Mouse (Mus musculus): ENCODE data around the gene Sugp1.
"Not testable (repeated sequence)": the region's sequence is repeated elsewhere in the genome, so short reads cannot be mapped to it uniquely, and the experiment has no call there.

Gene Sugp1

DNA sequence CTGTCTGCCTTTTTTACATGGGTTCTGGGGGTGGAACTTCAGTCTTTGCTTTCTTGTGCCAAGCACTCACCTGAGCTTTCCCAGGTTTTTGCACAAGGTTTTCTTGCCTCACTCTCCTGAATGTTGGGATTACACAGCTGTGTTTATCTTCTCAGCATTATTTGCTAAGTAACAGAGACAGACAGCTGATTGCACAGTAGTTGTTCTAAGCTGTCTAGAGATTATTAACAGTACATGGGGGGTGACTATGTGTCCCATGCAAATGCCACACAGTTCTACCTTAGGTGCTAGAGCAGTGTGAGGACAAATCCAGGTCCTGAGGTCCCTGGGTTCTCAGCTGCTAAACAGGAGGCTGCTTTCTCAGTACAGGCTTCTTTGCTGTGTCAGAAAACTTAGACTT, 7.0 kb downstream of the Sugp1 start:
- no peak for DNase-seq (ENCODE audit: low spot score)

DNA sequence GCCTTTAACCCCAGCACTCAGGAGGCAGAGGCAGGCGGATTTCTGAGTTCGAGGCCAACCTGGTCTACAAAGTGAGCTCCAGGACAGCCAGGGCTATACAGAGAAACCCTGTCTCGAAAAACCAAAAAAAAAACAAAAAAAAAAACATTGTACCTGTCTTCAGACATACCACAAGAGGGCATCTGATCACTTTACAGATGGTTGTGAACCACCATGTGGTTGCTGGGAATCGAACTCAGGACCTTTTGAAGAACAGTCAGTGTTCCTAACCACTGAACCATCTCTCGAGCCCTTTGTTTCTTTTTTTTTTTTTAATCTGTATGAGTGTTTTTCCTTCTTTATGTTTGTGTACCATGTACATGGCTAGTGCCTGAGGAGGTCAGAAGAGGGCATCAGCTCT, 7.8 kb downstream of the Sugp1 start:
- DNase-seq (ENCODE audit: low spot score): not testable (repeated sequence)

DNA sequence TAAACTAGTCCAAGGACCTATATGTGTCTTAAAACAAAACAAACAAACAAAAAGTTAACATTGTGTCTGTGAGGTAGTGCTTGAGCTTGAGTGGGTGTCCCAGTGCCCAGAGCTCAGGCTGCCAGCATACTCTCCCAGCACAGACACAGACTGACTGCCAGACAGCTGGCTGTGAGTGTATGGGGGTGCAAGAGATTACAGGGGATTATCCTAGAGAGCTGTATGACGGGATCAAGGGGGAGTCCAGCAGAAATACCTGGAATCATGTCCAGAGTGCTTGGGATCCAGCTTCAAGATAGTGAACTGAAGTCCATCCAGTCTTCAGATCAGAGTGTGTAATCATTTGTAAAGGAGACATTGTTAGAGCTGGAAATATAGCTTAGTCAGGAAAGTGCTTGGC, 15.1 kb downstream of the Sugp1 start:
- no peak for DNase-seq (ENCODE audit: low spot score)

DNA sequence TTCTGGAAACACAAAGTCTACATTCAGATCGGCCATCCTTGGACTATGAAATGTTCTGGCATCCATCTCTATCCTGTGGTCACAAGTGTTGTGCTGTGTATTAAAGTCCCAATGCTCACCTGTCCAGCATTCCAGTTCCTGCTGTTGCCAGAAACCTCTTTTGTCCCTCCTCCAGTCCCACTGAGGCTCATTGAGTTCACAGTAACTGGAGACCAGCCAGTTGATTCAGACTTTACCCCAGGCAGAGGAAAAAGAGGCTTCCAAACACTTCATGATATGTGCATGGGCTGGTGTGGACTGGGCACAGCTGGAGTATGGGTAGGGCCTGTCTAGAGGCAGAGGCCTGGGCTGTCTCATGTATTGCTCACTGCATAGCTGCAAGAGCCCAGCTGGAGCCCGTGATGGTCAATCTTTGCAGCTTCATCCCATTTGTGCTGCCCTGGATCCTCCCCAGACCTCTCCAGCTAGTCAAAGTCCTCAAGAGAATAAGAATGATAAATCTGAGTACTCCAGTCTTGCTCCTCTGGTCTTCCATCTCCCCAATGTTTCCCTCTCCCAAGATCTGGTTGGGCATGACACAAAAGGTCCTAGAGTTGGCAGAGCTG, 29.3 kb downstream of the Sugp1 start:
- no peak for DNase-seq (ENCODE audit: low spot score)

DNA sequence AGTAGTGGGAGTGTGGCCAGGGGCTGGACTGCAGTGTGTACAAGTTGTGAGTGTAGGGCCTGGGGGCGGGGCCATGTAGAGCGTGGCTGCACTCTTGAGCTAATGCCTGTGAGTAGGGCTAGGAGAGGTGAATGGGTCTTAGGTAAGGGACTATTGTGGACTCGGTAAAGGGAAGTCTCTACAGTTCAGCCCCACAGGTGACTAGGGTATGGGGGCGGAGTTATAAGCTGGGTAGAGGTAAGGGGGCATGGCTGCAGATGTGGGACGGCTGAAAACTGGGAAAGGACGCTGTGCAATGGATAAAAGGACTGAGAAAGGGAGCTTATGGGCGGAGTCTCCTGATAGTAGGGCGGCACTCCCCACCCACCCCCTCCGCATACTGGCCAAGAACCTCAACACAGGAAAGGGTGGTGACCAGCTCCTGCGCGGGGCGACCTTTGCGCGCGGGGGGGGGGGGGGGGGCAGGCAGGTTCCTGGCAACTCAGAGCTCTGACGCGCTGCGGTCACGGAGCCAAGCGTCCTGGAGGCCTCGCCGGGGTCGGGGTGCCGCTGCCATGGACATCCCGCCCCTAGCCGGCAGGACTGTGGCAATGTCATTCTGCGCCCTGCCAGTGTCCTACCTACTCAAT, 29.9 kb downstream of the Sugp1 start, which contains the start of gene Tm6sf2:
Gene Tm6sf2, plus strand, starts transcription at position 484 of the 629 bp plus-strand sequence.
- DNase-seq (ENCODE audit: low spot score): peak; percentile 22

DNA sequence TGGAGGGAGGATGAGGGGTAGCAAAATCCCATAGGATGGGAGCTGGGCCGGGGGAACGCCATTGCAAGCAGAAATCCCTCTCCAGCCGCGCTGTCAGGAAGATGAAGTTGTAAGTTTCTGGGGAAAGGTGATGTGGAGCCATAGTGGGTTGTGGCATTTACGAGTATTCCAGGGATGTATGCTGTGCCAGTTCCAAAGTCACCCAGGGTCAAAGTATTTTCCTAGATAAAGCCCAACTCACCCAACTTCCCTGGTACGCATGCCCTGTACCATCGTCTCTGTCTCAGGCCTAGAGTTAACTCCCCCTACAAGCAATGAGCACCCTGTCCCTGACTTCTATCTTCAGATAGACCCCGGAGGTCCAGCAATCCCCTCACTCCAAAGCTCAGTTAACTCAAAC, 30.5 kb downstream of the Sugp1 start:
- DNase-seq (ENCODE audit: low spot score): no peak

DNA sequence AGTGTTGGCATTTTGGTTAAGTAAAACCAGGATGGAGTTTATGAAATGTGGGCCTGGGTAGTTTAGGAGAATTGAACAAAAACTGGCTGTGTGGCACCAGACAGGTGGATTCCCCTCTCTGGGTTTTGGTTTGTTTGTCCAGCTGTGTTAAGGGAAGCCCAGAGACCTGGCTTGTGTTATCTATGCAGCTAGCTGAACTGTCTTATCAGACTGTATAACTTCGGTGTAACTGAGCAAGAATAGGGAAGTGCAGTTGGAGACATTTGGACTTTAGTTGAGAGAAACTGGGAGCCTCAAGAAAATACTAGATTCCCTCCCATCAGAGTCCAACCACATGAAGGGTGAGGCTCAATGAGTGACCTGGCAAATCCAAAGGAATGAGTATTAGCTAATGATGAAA, 31.1 kb downstream of the Sugp1 start:
- no peak for DNase-seq (ENCODE audit: low spot score)

DNA sequence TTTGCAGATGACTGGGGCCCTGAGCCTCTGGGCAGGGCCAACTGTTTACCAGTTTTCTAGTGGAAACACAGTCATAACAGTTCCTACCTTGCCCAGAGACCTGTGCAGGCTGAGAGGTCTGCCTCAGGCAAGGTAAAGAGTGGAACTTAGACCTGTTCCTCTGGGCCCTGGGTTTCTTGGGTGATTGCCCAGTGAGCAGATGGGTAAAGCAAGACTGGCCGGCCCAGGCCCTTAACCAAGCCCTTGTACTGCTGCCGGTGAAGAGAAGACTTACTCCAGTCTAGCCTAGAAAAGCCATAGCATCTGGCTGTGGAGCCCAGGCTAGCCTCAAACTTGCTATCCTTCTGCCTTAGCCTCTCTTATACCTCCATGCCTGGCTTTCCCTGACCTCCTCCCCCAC, 39.4 kb downstream of the Sugp1 start:
- no peak for DNase-seq (ENCODE audit: low spot score)

DNA sequence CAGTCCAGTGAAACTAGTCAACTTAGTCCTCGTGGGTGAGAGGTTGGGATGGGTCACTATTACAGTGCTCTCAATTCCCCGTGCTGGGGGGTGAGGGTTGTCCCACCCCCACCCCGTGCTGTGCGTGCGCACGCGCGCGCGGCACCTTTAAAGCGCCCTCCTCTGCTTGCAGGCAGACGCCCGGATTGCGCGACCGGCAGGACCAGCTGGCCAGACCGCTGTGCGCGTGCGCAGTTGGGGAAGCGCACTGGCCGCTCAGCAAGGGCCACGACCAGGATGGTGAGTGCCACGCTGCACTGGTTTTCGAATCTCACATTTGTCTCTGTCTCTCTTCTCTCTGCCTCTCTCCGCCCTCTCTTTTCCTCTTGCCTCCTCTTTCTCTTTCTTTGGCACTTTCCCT, 40.7 kb downstream of the Sugp1 start, which contains the start of gene Hapln4:
Gene Hapln4, plus strand, starts transcription at position 173 of the 400 bp plus-strand sequence.
- DNase-seq (ENCODE audit: low spot score): peak; percentile 89

DNA sequence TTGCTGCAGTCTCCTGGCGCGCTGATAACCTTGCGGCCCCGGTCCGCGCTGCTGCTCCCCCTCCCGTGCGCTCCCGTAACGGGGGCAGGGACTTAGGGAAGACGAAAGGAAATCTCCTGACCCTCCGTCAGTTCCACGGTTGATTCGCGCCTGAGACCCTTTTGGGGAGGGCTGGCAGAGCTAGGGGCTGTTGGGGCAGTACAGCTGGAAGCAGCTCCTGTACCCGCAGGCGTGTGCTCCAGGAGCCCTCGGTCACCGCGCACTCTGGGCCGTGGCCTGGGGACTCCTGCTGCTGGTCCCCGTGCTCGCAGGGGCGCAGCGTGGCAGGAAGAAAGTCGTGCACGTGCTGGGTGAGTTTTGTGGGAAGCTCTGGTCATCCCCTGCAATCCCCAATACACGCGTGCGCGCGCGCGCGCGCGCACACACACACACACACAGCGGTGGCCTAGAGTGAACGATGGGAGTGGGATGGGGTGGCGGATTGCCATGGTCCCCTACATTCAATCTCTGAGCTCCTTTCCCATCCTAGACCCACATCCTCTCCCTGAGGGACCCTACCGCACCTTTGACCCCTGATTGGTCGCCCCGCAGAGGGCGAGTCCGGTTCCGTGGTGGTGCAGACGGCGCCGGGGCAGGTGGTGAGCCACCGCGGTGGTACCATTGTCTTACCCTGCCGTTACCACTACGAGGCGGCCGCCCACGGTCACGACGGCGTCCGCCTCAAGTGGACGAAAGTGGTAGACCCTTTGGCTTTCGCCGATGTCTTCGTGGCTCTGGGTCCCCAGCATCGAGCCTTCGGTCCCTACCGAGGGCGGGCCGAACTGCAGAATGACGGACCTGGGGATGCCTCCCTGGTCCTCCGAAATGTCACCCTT, 41.8 kb downstream of the Sugp1 start:
- DNase-seq (ENCODE audit: low spot score): peak; percentile 46

DNA sequence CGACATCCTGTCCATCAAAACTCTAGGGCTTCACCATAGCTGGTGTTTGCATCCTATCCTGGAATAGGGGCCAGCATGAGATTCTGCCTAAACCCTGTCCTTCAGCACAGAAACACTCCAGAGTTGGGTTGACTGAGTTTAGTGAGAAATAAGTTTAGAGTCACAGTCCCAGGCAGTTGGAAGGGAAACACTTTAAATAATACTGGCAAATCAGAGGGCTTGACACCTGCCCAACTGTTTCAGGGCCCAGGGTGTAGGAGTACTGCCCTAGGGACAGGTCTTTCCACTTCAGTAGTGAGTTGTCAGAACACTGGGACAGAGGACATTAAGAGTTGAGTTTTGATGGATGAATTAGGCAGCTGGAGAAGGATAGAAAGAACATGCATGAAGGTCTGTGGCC, 43.5 kb downstream of the Sugp1 start:
- no peak for DNase-seq (ENCODE audit: low spot score)

DNA sequence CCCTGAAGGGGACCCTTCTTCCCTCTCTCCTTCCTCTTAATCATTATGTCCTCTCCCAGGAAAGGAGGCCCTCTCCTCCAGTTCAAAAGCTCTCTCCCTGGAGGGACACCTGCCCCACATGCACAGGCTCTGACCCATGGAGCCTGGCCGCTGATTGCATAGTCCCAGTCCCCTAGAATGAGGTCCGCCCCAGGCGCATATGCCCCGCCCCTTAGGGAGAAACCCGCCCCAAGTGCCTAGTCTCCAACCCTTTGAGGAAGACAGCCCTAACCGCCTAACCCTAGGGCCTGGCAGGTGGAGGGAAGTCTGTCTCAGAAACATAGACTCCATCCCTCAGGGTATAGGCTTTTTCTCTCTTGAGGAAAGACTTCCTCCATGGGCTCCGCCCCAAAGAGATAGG, 44.6 kb downstream of the Sugp1 start:
- peak; percentile 12 for DNase-seq (ENCODE audit: low spot score)

DNA sequence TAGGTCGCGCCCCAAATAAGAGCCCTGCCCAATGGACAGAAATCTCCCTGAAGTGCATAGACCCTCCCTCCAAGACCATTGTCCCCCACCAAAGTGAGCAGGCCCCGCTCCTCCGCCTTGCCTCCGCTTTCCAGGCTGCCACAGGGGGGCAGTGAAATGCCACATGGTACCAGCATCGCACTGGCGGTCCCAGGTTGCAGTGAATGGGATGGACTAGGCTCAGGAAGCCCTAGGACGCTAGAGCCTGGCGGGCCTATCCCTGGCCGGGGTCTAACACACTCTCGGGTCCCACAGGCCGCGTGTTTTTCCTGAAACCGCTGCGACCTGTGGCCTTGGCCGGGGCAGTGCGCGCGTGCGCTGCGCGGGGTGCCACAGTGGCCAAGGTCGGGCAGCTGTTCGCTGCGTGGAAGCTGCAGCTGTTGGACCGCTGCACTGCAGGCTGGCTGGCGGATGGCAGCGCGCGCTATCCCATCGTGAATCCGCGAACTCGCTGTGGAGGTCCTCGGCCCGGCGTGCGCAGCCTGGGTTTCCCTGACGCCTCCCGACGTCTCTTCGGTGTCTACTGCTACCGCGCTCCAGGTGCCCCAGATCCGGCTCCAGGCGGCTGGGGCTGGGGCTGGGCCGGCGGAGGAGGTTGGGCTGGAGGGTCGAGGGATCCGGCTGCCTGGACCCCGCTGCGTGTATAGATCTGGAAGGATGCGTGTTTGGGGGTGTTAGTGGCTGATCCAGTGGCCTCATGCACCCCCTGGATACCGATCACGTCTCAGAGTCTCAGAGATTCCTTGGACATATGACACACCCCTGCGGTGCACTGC, 45.4 kb downstream of the Sugp1 start:
- DNase-seq (ENCODE audit: low spot score): peak; percentile 81

DNA sequence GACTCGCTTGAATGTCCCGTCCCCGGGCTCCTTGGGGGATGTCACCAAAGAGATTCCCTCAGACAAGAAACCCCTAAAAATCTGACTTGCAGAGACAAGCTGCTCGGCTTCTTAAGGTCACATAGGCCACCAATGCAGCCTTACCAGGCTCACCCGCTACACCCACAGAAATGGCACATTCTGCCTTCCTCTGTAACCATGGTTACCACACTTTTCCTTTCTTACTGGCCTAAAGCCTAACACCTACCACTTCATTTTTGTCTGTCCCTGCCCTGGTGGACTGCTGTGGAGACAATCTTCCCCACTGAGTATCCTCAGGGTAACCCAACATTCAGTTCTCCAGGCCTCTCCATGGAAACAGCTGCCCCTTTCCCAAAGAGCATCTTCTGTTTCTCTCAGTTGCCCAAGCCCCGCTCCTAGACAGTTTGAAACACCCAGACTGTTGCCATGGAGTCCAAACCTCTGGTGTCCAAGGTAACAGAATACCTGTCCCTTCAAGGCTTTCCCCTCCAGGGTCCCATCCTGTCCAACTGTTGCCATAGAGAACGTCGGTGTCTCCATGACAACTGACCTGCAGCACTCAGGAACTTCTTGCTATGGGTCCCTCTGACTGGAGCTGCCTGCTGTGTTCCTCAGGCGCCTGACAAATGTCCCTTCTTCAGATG, 46.8 kb downstream of the Sugp1 start:
- DNase-seq (ENCODE audit: low spot score): peak; percentile 28

DNA sequence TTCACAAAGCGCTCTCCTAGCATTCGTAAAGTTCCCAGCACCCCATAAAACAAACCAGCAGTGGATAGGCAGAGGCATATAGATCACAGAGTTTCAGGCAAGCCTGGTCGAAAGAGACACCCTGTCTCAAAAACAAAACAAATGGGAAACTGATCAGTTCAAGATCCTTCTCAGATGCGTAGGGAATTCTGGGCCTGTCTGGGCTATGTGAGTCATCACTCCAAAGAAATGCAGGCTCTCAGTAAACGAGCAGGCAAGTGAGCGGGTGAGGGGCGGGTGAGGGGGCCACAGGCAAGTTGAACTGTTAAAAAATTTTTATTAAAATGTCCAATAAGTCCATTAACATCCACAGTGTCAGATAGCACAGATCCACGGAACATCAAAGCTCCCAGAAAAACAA, 50.2 kb downstream of the Sugp1 start:
- DNase-seq (ENCODE audit: low spot score): no peak

DNA sequence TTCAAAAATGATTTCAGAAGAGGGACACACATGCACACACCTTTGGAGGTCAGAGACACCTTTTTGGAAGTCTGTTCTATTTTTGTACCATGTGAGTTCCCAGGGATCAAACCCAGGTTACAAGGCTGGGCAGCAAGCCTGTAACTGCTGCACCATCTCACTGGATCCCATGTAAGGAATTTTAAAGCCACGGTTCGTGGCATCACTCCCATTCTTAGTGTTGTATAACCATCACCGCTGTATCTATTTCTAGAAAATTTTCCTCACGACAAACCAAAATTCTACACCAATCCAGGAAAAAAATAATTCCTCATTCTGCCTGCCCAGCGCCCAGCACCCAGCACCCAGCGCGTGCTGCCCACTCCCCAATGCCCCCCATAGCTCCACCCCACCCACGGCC, 56.7 kb downstream of the Sugp1 start:
- no peak for DNase-seq (ENCODE audit: low spot score)

DNA sequence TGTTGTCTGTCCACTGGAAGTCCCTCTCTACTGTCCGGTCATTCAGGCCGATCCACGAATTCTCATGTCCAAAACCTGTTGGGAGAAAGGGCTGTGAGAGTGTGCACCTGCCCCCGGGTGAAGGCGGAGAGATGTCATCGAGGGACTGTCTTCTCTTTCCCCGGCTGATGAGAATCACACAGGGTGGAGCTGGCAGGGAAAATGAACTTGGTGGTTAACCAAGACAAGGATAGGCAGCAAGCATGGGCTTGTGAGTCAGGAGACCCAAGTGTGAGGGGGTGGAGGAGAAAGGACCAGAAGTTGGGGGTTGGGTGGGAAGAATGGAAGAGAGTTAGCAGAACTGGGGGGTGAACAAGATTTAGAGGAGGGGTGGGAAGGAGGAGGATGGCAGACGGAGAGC, 57.6 kb downstream of the Sugp1 start:
- DNase-seq (ENCODE audit: low spot score): no peak

DNA sequence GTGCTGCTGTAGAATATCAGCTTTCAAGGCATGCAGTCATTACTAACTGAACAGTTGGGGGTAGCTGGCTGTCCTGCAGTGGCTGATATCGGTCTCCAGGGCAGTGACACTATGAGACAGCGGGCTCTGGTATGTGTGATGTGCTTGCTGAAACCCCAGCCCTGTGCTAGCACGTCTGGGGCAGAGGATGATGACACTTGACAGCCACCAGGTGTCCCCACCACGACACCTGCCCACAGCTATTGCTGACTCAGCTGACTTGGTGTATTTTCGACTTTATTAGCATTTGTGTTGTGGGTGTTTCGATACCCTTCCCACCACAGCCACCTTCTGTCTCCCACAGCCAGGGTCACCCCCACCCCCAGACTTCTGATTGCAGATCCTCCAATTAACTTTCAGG, 61.9 kb downstream of the Sugp1 start:
- DNase-seq (ENCODE audit: low spot score): peak; percentile 57

DNA sequence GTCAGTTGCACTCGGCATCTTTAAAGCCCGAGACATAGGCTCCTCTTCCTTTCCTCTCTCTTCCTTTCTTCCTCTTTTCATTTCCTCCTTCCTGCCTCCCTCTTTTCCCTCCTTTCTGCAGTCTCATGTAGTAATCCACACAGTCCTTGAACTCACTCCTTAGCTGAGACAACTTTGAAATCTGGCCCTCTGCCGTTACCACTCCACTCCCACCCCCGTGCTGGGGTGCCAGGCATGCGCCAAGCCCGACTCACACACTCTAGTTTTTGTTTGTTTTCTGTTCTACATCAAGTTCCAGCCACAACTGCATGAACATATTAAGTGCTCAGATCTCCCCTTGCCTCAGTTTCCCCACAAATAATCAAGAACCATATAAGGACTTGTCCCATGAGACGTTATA, 62.3 kb downstream of the Sugp1 start:
- no peak for DNase-seq (ENCODE audit: low spot score)

DNA sequence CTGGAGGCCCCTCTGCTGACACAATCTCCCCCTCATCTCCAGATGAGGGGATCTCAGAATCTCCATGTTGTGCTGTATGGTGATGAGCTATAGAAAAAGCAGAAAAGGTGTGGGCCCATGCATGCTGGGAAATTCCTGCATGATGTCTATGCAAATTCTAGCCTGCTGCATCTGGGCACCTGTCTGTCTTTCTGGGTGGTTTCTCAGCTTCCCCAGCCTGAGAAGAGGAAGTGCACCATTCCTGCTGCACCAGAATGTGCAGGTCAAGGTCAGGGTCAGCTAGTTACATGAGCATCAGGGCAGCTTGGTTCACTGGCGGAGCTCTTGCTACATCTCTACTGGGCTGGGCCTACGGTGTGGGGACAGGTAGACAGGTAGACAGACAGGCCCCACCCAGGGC, 67.8 kb downstream of the Sugp1 start:
- no peak for DNase-seq (ENCODE audit: low spot score)

DNA sequence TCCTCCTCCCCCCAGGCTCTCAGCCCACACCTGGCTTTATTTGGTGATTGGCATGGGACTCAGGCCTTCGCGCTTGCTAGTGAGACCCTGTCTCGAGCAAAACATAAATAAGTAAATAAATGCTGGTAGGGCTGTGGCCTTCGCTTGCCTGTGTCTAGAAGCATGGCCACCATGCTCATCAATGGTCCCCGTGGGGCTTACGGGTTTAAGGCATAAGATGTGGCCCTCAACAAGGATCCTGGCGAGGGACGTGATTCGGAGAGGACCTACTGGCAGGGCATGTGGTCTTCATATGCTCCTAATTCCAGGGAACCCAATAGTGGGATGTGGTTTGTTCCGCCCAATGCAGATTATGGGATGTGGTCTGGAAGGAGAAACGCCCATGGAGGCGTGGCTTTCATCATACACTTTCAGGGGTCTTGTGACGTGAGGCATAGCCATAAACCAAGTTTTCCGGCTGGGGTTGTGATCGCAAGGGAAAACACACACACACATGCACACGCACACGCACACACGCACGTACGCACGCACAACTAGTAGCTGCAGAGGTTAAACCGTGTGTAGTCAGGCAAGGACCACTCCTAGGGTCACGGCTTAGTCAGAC, 68.7 kb downstream of the Sugp1 start:
- no peak for DNase-seq (ENCODE audit: low spot score)

Measured in embryo, embryonic 10 days (tissue).